Mouse (Mus musculus) CH12.LX (cell line): ENCODE data around the gene Nprl3. TPM values are rescaled to one million over a fixed set of nuclear protein-coding genes. Genes with fewer than 3 reads are reported as not detected.

Source experiments
- DNase-seq: peaks from one replicate; pipeline ENCODE4 v3.0.0-alpha.2; 2013; ENCODE audit errors: extremely low read depth
- H3K27ac ChIP-seq: 2 replicates; pipeline ENCODE4 v1.5.1; 2012; ENCODE audit warnings: low read depth, mild to moderate bottlenecking, control low read depth, moderate library complexity; ENCODE audit not compliant: insufficient read depth
- H3K27me3 ChIP-seq: replicated peaks from 2 replicates; pipeline ENCODE3; 2012; ENCODE audit warnings: inconsistent platforms
- H3K36me3 ChIP-seq, 2 experiments: replicated peaks in 1 of 2; 2 replicates each; pipeline versions ENCODE3 to v1.6.1; 2012; ENCODE audit warnings: inconsistent platforms in 1 of 2, low read length in 1 of 2, mild to moderate bottlenecking in 1 of 2, mixed read lengths in 1 of 2, moderate library complexity in 1 of 2; ENCODE audit not compliant: control insufficient read depth in 1 of 2, insufficient read depth in 1 of 2
- H3K4me1 ChIP-seq, 2 experiments: 2 replicates each; pipeline ENCODE4 v1.6.1; 2012; ENCODE audit warnings: inconsistent platforms in 1 of 2, moderate library complexity in 1 of 2; ENCODE audit not compliant: insufficient read depth in 2 of 2, control insufficient read depth in 1 of 2
- H3K4me2 ChIP-seq: 2 replicates; pipeline ENCODE4 v1.6.1; 2012; ENCODE audit warnings: low read depth, mild to moderate bottlenecking, control low read depth; ENCODE audit not compliant: poor library complexity, insufficient read depth, severe bottlenecking
- H3K4me3 ChIP-seq, 3 experiments: fragments of 150-350 bp in 1 of 3; sonication (generic) in 1 of 3; replicated peaks in 1 of 3; 2 replicates each; pipeline versions ENCODE3 to v1.5.1; 2011 to 2012; ENCODE audit warnings: low read depth in 2 of 3, low read length in 2 of 3, mild to moderate bottlenecking in 2 of 3, moderate library complexity in 2 of 3, control low read depth in 1 of 3, improper control_type of control experiment in 1 of 3, inconsistent platforms in 1 of 3, mixed read lengths in 1 of 3; ENCODE audit not compliant: poor library complexity in 1 of 3
- H3K79me2 ChIP-seq: replicated peaks from 2 replicates; pipeline ENCODE4 v1.6.1; 2012; ENCODE audit warnings: mild to moderate bottlenecking, moderate library complexity; ENCODE audit not compliant: control insufficient read depth, poor library complexity, insufficient read depth, severe bottlenecking; ENCODE audit errors: extremely low read depth
- H3K9ac ChIP-seq: 2 replicates; pipeline ENCODE4 v1.6.1; 2012; ENCODE audit warnings: low read depth, mild to moderate bottlenecking, control low read depth, moderate library complexity; ENCODE audit not compliant: insufficient read depth
- H3K9me3 ChIP-seq: replicated peaks from 2 replicates; pipeline ENCODE3; 2012; ENCODE audit warnings: low read length, inconsistent platforms, mixed read lengths
- CHD1 ChIP-seq: IDR thresholded peaks from 2 replicates; pipeline ENCODE4 v1.6.1; 2012; ENCODE audit warnings: low read depth, low read length, improper control_type of control experiment, inconsistent platforms
- CHD2 ChIP-seq: IDR thresholded peaks from 2 replicates; pipeline ENCODE4 v1.6.1; 2011; ENCODE audit warnings: low read length, improper control_type of control experiment
- CTCF ChIP-seq, 2 experiments: IDR thresholded peaks in 1 of 2; conservative IDR thresholded peaks in 1 of 2; 2 replicates each; pipeline ENCODE4 v1.5.1; 2011 to 2012; ENCODE audit warnings: low read depth in 2 of 2, low read length in 2 of 2, improper control_type of control experiment in 1 of 2, inconsistent platforms in 1 of 2, mild to moderate bottlenecking in 1 of 2, moderate library complexity in 1 of 2
- ELF1 ChIP-seq: IDR thresholded peaks from 2 replicates; pipeline ENCODE4 v1.6.1; 2014; ENCODE audit warnings: low read depth, mild to moderate bottlenecking, inconsistent platforms, low read length, improper control_type of control experiment
- EP300 ChIP-seq: IDR thresholded peaks from 2 replicates; pipeline ENCODE4 v1.6.1; 2011; ENCODE audit warnings: low read length, improper control_type of control experiment
- ETS1 ChIP-seq: conservative IDR thresholded peaks from 2 replicates; pipeline ENCODE4 v1.6.1; 2012; ENCODE audit warnings: low read depth, mild to moderate bottlenecking, inconsistent platforms, low read length, improper control_type of control experiment, moderate library complexity
- HCFC1 ChIP-seq: IDR thresholded peaks from 2 replicates; pipeline ENCODE4 v1.6.1; 2012; ENCODE audit warnings: low read depth, mild to moderate bottlenecking, inconsistent platforms, low read length, improper control_type of control experiment
- MAX ChIP-seq: IDR thresholded peaks from 2 replicates; pipeline ENCODE4 v1.6.1; 2011; ENCODE audit warnings: low read length, improper control_type of control experiment
- MAZ ChIP-seq: IDR thresholded peaks from 2 replicates; pipeline ENCODE4 v1.6.1; 2012; ENCODE audit warnings: low read depth, mild to moderate bottlenecking, inconsistent platforms, low read length, improper control_type of control experiment, moderate library complexity
- MEF2A ChIP-seq: IDR thresholded peaks from 2 replicates; pipeline ENCODE4 v1.6.1; 2014; ENCODE audit warnings: low read depth, mild to moderate bottlenecking, inconsistent platforms, low read length, improper control_type of control experiment, borderline replicate concordance
- MXI1 ChIP-seq: IDR thresholded peaks from 2 replicates; pipeline ENCODE4 v1.6.1; 2011; ENCODE audit warnings: mild to moderate bottlenecking, low read depth, low read length, improper control_type of control experiment
- MYC ChIP-seq: IDR thresholded peaks from 2 replicates; pipeline ENCODE4 v1.6.1; 2011; ENCODE audit warnings: low read depth, mild to moderate bottlenecking, improper control_type of control experiment, low read length
- PAX5 ChIP-seq: IDR thresholded peaks from 2 replicates; pipeline ENCODE4 v1.6.1; 2012; ENCODE audit warnings: low read length, inconsistent platforms, mixed read lengths
- POLR2A ChIP-seq: IDR thresholded peaks from 2 replicates; pipeline ENCODE4 v1.6.1; 2011; ENCODE audit warnings: low read depth, mild to moderate bottlenecking, improper control_type of control experiment, low read length
- RCOR1 ChIP-seq: conservative IDR thresholded peaks from 2 replicates; pipeline ENCODE4 v1.6.1; 2012; ENCODE audit warnings: low read depth, mild to moderate bottlenecking, inconsistent platforms, low read length, improper control_type of control experiment
- TBP ChIP-seq: conservative IDR thresholded peaks from 2 replicates; pipeline ENCODE4 v1.6.1; 2011; ENCODE audit warnings: low read depth, low read length, improper control_type of control experiment
- TCF12 ChIP-seq: IDR thresholded peaks from 2 replicates; pipeline ENCODE4 v1.6.1; 2014; ENCODE audit warnings: low read depth, mild to moderate bottlenecking, inconsistent platforms, low read length, improper control_type of control experiment
- ZC3H11A ChIP-seq: IDR thresholded peaks from 2 replicates; pipeline ENCODE4 v1.6.1; 2012; ENCODE audit warnings: low read depth, mild to moderate bottlenecking, inconsistent platforms, low read length, improper control_type of control experiment
- dilution Hi-C: fragments of 300-500 bp; cut with MboI; formaldehyde crosslinking; loops from 2 replicates; pipeline ENCODE4 v1.14.3; 2020; ENCODE audit warnings: low sequenced_read_pairs; ENCODE audit not compliant: extremely low pct_unique_long_range_greater_than_20kb, extremely low pct_ligation_motif_present
- in situ Hi-C: fragments of 300-500 bp; cut with MboI; formaldehyde crosslinking; loops from 3 replicates; pipeline ENCODE4 v1.14.3; 2019; ENCODE audit warnings: low sequenced_read_pairs, low pct_ligation_motif_present, low pct_unique_long_range_greater_than_20kb, mixed read lengths
- polyA plus RNA-seq: library from polyadenylated mRNA; unstranded; fragments of >175 nt; gene quantifications from 2 replicates; pipeline ENCODE4 v1.2.1, GENCODE M21; 2012; ENCODE audit warnings: low read depth; ENCODE audit not compliant: insufficient read length
- total RNA-seq, 2 experiments: library from RNA; depleted of rRNA; stranded (reverse); fragments of 300-350 nt in 1 of 2; fragments of >200 nt in 1 of 2; gene quantifications; 2 replicates each; pipeline ENCODE4 v1.2.3; 2012 to 2014

Gene Nprl3
- total and polyA plus RNA-seq, 3 experiments: 47.9 to 79.8 (median 51.7) TPM

- in situ Hi-C loops: no loop called here
- Histone ChIP-seq H3K36me3 (peaks cover 18 to 30% of the 10 kb centered on the region in 2 experiments), H3K9me3 (peaks cover 3% of the 10 kb centered on the region), H3K27me3 (peaks cover 19% of the 10 kb centered on the region), H3K79me2 (no peaks in the 10 kb centered on the region), H3K4me2 (no peak overlapping the region), H3K9ac (no peak overlapping the region), H3K27ac (no peak overlapping the region), H3K4me1 (peaks cover 12 to 64% of the 10 kb centered on the region in 2 experiments), H3K4me3 (no peak overlapping the region)
- TF ChIP-seq RCOR1 (no peak), PAX5 (no peak), EP300 (no peak), CTCF (conservative IDR thresholded peaks at IDR 0.05 in 1 of 2, IDR thresholded peaks at IDR 0.05 in 1 of 2; ENCODE audit: low read depth in 2 of 2, low read length in 2 of 2) (no peak), CHD2 (no peak), TCF12 (no peak), TBP (no peak), POLR2A (no peak), MEF2A (no peak), ZC3H11A (no peak)
- DNase-seq: no peak
- dilution Hi-C loops: no loop called here
These were observed 42.0 kb downstream of the Nprl3 start for GRCm38 (mm10) chr11:32225222-32226104.

- Histone ChIP-seq H3K4me1 (peaks cover 12 to 72% of the 10 kb centered on the region in 2 experiments), H3K9ac (no peak overlapping the region), H3K4me3 (no peak overlapping the region), H3K27ac (no peak overlapping the region), H3K27me3 (peaks cover 19% of the 10 kb centered on the region), H3K4me2 (no peak overlapping the region), H3K36me3 (peaks cover 10 to 24% of the 10 kb centered on the region in 2 experiments), H3K9me3 (peaks cover 3% of the 10 kb centered on the region), H3K79me2 (no peaks in the 10 kb centered on the region)
- no peak for DNase-seq
- dilution Hi-C loops: no loop called here
- in situ Hi-C loops: no loop called here
- no peak for TF ChIP-seq MXI1
- 0 out of 2 replicates have a peak, but pooled peaks have one; percentile 19 for TF ChIP-seq CHD2
- no peak for TF ChIP-seq ETS1
- TF ChIP-seq POLR2A: no peak
- no peak for TF ChIP-seq MYC
- TF ChIP-seq ELF1: peak; percentile 49
- no peak for TF ChIP-seq MAZ
- no peak for TF ChIP-seq MAX
- TF ChIP-seq CHD1: no peak
- no peak for TF ChIP-seq HCFC1
These were observed 42.9 kb downstream of the Nprl3 start for GRCm38 (mm10) chr11:32224468-32225139.
